Mouse (Mus musculus): ENCODE data around the gene Vrk3. TPM values are rescaled to one million over a fixed set of nuclear protein-coding genes. Genes with fewer than 3 reads are reported as not detected.
A peak's percentile ranks its signal among the peaks of the same experiment; 100 is the strongest.
"Not testable (repeated sequence)": the region's sequence is repeated elsewhere in the genome, so short reads cannot be mapped to it uniquely, and the experiment has no call there.

Gene Vrk3
- polyA plus RNA-seq (2016; fragmentation: Nextera tagmentation; extraction: Ambion mirVana) = 37.7 and 38.1 TPM in 2 replicates

- peak; percentile 97 for DNase-seq (ENCODE audit: low spot score)
- H3K9me3 ChIP-seq (replicated peaks) = no peaks in the 10 kb centered on the region
- peaks cover 32% of the 10 kb centered on the region for H3K4me1 ChIP-seq
- peak within 1 kb of the TSS; percentile 88 for H3K27ac ChIP-seq
- peak within 1 kb of the TSS; percentile 74 for H3K4me3 ChIP-seq
- 0 out of 2 replicates have a peak, but pooled peaks cover 6% of the 10 kb centered on the region for H3K27me3 ChIP-seq (ENCODE audit: low read depth, poor library complexity, severe bottlenecking)
- WGBS = under 1% methylated on average over 44 of the region's 44 CpGs
- H3K36me3 ChIP-seq = peaks cover 12% of the 10 kb centered on the region
Observed at GRCm38 (mm10) chr7:44748101-44749044, at the start of gene Vrk3. Gene Vrk3, plus strand, starts transcription at chr7:44748413.

- Histone ChIP-seq H3K4me3 (no peak overlapping the region), H3K27ac (no peak overlapping the region), H3K27me3 (ENCODE audit: low read depth, poor library complexity, severe bottlenecking) (peaks cover 8% of the 10 kb centered on the region), H3K9me3 (replicated peaks) (no peaks in the 10 kb centered on the region), H3K4me1 (peaks cover 15% of the 10 kb centered on the region), H3K36me3 (no peaks in the 10 kb centered on the region)
- DNase-seq (ENCODE audit: low spot score) = peak; percentile 32
- WGBS = 9% methylated on average over 6 of the region's 6 CpGs
Observed at GRCm38 (mm10) chr7:44701921-44702320, 46.3 kb upstream of the Vrk3 start.

GRCm38 (mm10) chr7:44702985-44703384 lies 45.2 kb upstream of the Vrk3 start:
- Histone ChIP-seq H3K36me3 (no peaks in the 10 kb centered on the region), H3K9me3 (replicated peaks) (no peaks in the 10 kb centered on the region), H3K27ac (no peak overlapping the region), H3K4me3 (no peak overlapping the region), H3K4me1 (0 out of 2 replicates have a peak, but pooled peaks cover 5% of the 10 kb centered on the region), H3K27me3 (ENCODE audit: low read depth, poor library complexity, severe bottlenecking) (no peaks in the 10 kb centered on the region)
- DNase-seq (ENCODE audit: low spot score) = no peak
- 81% methylated on average over 8 of the region's 8 CpGs for WGBS

- H3K4me3 ChIP-seq = no peak overlapping the region
- 55% methylated on average over 3 of the region's 3 CpGs for WGBS
- peak; percentile 37 for DNase-seq (ENCODE audit: low spot score)
- no peaks in the 10 kb centered on the region for H3K36me3 ChIP-seq
- H3K4me1 ChIP-seq = no peaks in the 10 kb centered on the region
- no peaks in the 10 kb centered on the region for H3K9me3 ChIP-seq (replicated peaks)
- H3K27me3 ChIP-seq (ENCODE audit: low read depth, poor library complexity, severe bottlenecking) = no peaks in the 10 kb centered on the region
- no peak overlapping the region for H3K27ac ChIP-seq
Observed at GRCm38 (mm10) chr7:44704363-44704762, 43.9 kb upstream of the Vrk3 start.

- WGBS = 87% methylated on average over 4 of the region's 4 CpGs
- no peak for DNase-seq (ENCODE audit: low spot score)
Observed at GRCm38 (mm10) chr7:44705086-44705485, 43.1 kb upstream of the Vrk3 start.

GRCm38 (mm10) chr7:44706322-44706721 lies 41.9 kb upstream of the Vrk3 start:
- Histone ChIP-seq H3K9me3 (replicated peaks) (no peaks in the 10 kb centered on the region), H3K4me1 (no peaks in the 10 kb centered on the region), H3K27me3 (ENCODE audit: low read depth, poor library complexity, severe bottlenecking) (no peaks in the 10 kb centered on the region), H3K4me3 (no peak overlapping the region), H3K36me3 (no peaks in the 10 kb centered on the region), H3K27ac (no peak overlapping the region)
- DNase-seq (ENCODE audit: low spot score) = no peak

More at GRCm38 (mm10) chr7:44705086-44705485, 43.1 kb upstream of the Vrk3 start:
- H3K36me3 ChIP-seq = no peaks in the 10 kb centered on the region
- H3K4me3 ChIP-seq = no peak overlapping the region
- no peak overlapping the region for H3K27ac ChIP-seq
- no peaks in the 10 kb centered on the region for H3K9me3 ChIP-seq (replicated peaks)
- H3K27me3 ChIP-seq (ENCODE audit: low read depth, poor library complexity, severe bottlenecking) = no peaks in the 10 kb centered on the region
- no peaks in the 10 kb centered on the region for H3K4me1 ChIP-seq

- H3K27me3 ChIP-seq (ENCODE audit: low read depth, poor library complexity, severe bottlenecking) = no peaks in the 10 kb centered on the region
- H3K4me1 ChIP-seq = no peaks in the 10 kb centered on the region
- H3K4me3 ChIP-seq = no peak overlapping the region
- no peaks in the 10 kb centered on the region for H3K9me3 ChIP-seq (replicated peaks)
- H3K27ac ChIP-seq = no peak overlapping the region
- no peaks in the 10 kb centered on the region for H3K36me3 ChIP-seq
- 89% methylated on average over 5 of the region's 5 CpGs for WGBS
- DNase-seq (ENCODE audit: low spot score) = no peak
Observed at GRCm38 (mm10) chr7:44707169-44707675, 41.0 kb upstream of the Vrk3 start.

GRCm38 (mm10) chr7:44708093-44708492 lies 40.1 kb upstream of the Vrk3 start:
- not testable (repeated sequence) for H3K4me1 ChIP-seq; DNase-seq (ENCODE audit: low spot score); H3K36me3 ChIP-seq; H3K9me3 ChIP-seq (replicated peaks); H3K4me3 ChIP-seq; H3K27ac ChIP-seq; H3K27me3 ChIP-seq (ENCODE audit: low read depth, poor library complexity, severe bottlenecking)
- 95% methylated on average over 6 of the region's 6 CpGs for WGBS

GRCm38 (mm10) chr7:44708574-44708973 lies 39.6 kb upstream of the Vrk3 start, which contains the start of gene Izumo2:
Gene Izumo2, plus strand, starts transcription at chr7:44708742.
- Histone ChIP-seq H3K27ac (no peak within 1 kb of the TSS), H3K9me3 (replicated peaks) (no peaks in the 10 kb centered on the region), H3K4me3 (no peak within 1 kb of the TSS), H3K4me1 (no peaks in the 10 kb centered on the region), H3K27me3 (ENCODE audit: low read depth, poor library complexity, severe bottlenecking) (no peaks in the 10 kb centered on the region), H3K36me3 (no peaks in the 10 kb centered on the region)
- DNase-seq (ENCODE audit: low spot score) = no peak
- 74% methylated on average over 14 of the region's 14 CpGs for WGBS

- no peaks in the 10 kb centered on the region for H3K9me3 ChIP-seq (replicated peaks)
- H3K36me3 ChIP-seq = no peaks in the 10 kb centered on the region
- no peak for DNase-seq (ENCODE audit: low spot score)
- H3K27me3 ChIP-seq (ENCODE audit: low read depth, poor library complexity, severe bottlenecking) = no peaks in the 10 kb centered on the region
- no peak overlapping the region for H3K27ac ChIP-seq
- no peaks in the 10 kb centered on the region for H3K4me1 ChIP-seq
- WGBS = 81% methylated on average over 5 of the region's 5 CpGs
- no peak overlapping the region for H3K4me3 ChIP-seq
Observed at GRCm38 (mm10) chr7:44709881-44710280, 38.3 kb upstream of the Vrk3 start.

- no peak for DNase-seq (ENCODE audit: low spot score)
- H3K36me3 ChIP-seq = no peaks in the 10 kb centered on the region
- H3K4me1 ChIP-seq = no peaks in the 10 kb centered on the region
- no peak overlapping the region for H3K27ac ChIP-seq
- WGBS = 91% methylated on average over 5 of the region's 5 CpGs
- H3K27me3 ChIP-seq (ENCODE audit: low read depth, poor library complexity, severe bottlenecking) = no peaks in the 10 kb centered on the region
- no peak overlapping the region for H3K4me3 ChIP-seq
- no peaks in the 10 kb centered on the region for H3K9me3 ChIP-seq (replicated peaks)
Observed at GRCm38 (mm10) chr7:44722058-44722457, 26.2 kb upstream of the Vrk3 start.

- Histone ChIP-seq H3K4me1 (no peaks in the 10 kb centered on the region), H3K4me3 (no peak overlapping the region), H3K27me3 (ENCODE audit: low read depth, poor library complexity, severe bottlenecking) (no peaks in the 10 kb centered on the region), H3K9me3 (replicated peaks) (no peaks in the 10 kb centered on the region), H3K27ac (no peak overlapping the region), H3K36me3 (no peaks in the 10 kb centered on the region)
- WGBS = 33% methylated on average over 7 of the region's 7 CpGs
- DNase-seq (ENCODE audit: low spot score) = no peak
Observed at GRCm38 (mm10) chr7:44724316-44724715, 23.9 kb upstream of the Vrk3 start.

GRCm38 (mm10) chr7:44726343-44726742 lies 21.9 kb upstream of the Vrk3 start:
- no peaks in the 10 kb centered on the region for H3K9me3 ChIP-seq (replicated peaks)
- no peaks in the 10 kb centered on the region for H3K36me3 ChIP-seq
- no peaks in the 10 kb centered on the region for H3K27me3 ChIP-seq (ENCODE audit: low read depth, poor library complexity, severe bottlenecking)
- no peaks in the 10 kb centered on the region for H3K4me1 ChIP-seq
- no peak for DNase-seq (ENCODE audit: low spot score)
- WGBS = 82% methylated on average over 6 of the region's 6 CpGs
- no peak overlapping the region for H3K4me3 ChIP-seq
- H3K27ac ChIP-seq = no peak overlapping the region
